Mouse (Mus musculus) urinary bladder, adult 2 months (tissue): ENCODE data around the gene Nfkbid. TPM values are rescaled to one million over a fixed set of nuclear protein-coding genes. Genes with fewer than 3 reads are reported as not detected.
A peak's percentile ranks its signal among the peaks of the same experiment; 100 is the strongest.

Experiments used
- DNase-seq: peaks from one replicate; pipeline ENCODE4 v3.0.0; 2022; ENCODE audit warnings: low spot score
- polyA plus RNA-seq: library from polyadenylated mRNA; depleted of rRNA; stranded (reverse); fragments of >200 nt; gene quantifications from 2 replicates; pipeline ENCODE4 v1.2.3, GENCODE M21; 2012; rRNA removed

Gene Nfkbid
- polyA plus RNA-seq: 1.8 and 2.0 TPM in 2 replicates

DNA sequence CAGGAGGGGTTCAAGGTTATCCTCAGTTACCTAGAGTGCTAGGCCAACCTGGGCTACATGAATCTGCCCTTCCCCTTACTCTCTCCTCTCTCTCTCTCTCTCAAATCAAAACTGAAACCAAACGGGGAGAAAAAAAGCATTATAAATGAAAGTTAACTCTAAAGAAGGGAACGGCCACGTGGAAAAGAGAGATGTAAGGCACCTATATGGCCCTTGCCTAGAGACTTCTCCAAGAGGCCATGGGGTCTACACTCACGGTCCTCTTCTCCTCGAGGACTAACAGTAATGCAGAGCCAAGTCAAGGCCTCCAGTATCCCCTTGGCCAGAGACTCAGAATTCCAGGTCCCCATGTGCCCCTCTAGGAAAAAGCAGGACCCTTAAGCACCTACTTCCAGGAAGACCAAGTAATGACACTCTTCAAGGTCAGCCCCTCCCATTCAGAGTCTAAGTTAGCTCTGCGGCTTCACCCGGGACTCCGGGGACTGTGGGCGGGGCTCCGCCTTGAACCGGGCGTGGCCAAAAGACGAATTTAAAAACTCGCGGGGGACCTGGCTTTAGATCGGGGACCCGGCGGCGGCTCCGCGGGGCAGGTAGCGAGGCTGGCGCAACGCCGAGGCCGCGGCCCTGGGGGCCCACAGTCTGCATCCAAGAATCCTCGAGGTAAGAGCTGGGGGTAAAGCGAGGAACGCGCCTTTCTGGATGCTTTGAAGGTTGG, at the start of gene Nfkbid:
Nfkbid (plus strand) TSS at position 558 of the 715 bp plus-strand sequence.
- DNase-seq: peak; percentile 45

DNA sequence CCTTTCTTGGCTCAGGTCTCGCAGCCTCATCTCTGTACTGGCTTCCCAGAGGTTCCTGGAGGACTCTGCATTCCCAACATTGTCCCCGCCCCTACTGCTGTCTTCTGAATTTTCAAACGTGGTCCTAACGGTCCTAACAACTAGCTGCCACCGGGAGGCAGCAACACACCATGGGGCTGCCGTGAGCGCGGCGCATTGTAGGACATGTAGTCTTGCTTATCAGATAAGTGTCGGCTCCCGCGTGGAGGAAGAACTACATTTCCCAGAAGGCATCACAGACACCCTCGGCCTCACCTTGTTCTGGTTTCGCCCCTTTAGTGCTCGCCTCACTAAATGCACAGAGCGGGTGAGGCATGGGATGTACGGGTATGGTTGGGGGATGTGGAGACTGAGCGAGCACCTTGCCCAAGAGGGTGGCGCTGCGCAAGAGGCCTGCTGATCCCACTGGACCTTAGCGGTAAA, 48.0 kb upstream of the Nfkbid start:
- DNase-seq: peak; percentile 64

DNA sequence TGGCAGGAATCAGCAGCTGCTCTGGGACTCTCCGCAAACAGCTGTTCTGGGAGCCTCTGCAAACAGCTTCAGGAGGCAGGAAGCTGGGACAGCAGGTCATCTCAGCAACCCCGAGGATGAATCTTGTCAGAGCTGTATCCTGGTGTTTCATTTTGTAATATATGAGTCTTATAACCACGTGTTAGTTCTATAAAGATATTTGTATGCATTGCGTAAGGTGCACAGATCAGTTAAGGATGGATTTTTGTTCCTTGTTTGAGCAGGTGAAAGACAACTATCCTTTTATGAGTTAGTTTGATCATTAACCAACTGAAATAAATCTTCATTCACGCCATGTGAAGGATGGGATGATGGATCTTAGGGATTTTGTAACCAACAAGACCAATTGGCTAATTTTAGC, 41.5 kb upstream of the Nfkbid start:
- DNase-seq: no peak

DNA sequence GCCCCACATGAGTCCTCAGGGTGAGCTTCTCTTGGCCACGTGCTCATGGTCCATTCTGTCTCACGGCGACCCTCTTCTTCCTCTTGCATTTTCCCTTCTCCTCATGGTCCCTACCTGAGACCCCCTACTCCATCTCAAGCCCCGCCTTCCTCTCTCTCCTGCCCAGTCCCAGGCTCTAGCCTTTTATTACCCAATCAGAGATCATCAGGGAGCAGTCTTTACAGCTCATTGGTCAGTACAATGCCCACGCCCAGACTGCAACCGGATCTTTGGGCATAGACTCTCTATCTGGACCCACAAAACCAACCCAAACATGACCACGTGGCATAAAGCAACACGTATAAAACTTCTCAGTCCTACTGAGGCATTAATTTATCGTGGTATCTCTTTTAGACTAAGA, 37.4 kb upstream of the Nfkbid start:
- DNase-seq: no peak

DNA sequence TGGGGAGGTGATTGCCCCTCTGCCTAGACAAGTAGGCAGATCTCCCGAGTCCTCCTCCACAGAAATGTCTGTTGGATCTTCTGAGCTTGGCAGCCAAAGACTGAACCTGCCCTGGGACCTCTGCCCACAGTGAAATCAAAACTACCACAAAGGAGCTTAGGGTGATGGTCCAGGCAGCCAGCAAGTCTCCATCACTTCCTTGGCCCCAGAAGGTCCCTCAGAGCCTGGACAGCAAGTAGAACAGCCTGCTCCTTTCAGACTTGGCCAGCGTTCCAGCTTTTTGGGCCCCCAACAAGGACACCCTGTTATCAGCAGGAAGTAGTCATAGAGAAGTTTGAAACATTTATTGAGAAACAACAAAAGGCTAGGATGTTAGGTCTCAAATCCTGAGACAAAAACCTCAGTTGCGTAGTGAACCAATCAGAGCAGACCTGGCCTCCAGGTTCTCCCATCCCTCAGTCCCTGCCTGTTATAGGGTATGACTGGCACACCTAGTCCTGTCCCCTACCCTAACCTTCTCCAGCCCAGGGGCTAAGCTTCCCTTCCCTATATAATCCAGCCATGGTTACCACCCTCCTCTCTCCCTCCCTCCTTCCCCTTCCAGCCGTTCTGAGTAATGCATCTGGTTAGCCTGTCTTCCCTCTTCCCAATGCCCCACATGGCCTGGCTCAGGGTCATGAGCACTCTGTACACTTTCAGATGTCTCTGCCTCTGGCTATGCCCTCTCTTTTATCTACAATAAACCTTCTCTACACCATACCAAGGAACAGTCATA, 28.6 kb upstream of the Nfkbid start:
- no peak for DNase-seq

DNA sequence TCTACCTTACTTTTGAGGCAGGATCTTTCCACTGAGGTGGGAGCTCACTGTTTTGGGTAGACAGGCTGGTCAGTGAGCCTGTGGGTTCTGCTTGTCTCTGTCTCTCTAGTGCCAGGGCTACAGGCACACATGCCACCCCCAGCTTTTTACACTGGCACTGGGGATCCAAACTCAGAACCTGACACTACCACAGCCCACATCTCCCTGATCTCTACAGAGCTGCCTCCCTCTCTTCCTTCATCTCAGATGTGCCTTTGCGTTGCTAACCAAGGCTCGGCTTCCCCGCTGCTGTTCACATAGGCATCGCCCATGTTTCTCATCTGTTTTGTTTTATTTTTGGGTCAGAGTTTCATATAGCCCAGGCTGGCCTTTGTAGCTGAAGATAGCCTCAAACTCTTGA, 27.9 kb upstream of the Nfkbid start:
- no peak for DNase-seq

DNA sequence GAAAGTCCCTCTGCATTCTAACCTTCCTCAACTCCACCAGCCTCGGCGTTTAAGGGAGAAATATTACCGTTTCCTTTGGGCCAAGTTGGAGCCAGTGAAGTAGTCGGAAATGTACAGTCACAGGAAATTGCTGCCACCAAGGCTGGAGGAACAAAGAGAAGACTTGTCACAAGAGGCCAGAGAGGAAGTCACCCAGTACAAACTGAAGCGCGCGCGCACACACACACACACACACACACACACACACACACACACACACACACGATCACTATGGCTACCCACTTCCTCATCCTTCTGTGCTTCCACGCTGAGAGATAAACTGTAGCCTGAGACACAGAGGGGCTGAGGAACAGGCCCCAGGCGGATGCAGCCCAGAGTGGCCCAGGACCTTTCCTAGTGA, 27.2 kb upstream of the Nfkbid start:
- no peak for DNase-seq

DNA sequence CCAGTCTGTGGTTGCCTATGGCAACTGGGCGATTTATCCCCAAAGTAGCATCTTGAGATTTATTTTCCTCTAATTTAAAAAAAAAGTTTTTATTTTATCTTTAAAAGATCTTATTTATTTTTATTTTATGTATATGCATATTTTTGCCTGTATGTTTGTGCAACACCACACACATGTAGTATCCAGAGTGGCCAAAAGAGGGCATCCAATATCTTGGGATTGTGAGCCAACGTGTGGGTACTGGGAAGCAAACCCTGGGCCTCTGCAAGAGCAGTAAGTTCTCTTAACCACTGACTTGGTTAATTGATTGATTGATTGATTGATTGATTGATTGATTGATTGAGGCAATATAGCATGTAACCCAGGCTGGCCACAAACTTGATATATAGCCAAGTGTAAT, 26.7 kb upstream of the Nfkbid start:
- no peak for DNase-seq

DNA sequence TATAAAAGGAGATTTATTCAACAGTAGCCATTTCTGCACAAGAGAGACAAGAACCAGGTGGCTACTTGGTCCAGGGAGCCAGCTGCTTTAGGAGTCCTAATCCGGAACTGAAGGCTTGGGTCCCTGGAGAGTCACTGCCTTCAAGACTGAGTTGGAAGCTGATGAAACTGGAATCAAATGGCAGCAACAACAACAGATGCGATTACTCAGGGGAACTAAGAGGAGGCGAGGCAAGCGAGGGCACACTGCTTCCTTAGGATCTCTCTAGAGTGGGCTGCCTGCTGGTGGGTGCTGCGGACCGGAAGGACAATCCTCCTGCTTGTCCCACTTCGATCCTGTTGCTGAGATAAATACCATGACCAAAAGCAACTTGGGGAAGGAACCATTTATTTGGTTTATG, 21.9 kb upstream of the Nfkbid start:
- no peak for DNase-seq

DNA sequence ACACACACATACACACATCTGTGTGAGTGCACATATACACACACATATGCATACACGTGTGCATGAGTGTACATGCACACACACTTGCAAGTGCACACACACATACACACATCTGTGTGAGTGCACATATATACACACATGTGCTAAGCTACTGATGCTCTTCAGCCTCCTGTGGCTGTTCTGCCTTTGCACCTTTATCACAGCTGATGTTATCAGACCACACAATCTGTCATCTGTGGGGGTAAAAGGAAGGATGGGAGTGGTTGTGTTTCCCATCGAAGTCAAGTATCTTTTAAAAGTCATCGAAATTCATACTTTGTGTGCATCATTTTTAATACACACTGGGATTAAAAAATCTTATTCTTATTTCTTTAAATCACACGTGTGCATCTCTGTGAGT, 19.2 kb upstream of the Nfkbid start:
- DNase-seq: no peak

DNA sequence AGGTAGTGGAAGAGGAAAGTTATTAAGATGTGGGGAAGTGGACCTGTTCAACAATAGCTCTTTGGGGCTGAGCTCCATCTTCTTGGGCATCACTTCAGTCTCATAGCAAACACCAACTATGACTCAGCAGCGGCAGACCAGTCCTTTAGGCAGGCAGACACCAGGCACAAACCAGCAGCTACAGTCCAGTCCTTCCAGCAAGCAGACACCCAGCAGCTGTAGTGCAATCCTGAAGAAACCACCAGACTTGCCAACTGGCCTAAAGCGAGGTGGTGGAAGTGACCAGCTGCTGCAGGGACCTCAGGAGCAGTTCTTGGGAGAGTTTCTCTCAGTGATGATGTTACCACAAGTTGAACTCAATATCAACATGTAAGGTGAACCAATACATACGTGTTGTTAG, 12.9 kb upstream of the Nfkbid start:
- no peak for DNase-seq

DNA sequence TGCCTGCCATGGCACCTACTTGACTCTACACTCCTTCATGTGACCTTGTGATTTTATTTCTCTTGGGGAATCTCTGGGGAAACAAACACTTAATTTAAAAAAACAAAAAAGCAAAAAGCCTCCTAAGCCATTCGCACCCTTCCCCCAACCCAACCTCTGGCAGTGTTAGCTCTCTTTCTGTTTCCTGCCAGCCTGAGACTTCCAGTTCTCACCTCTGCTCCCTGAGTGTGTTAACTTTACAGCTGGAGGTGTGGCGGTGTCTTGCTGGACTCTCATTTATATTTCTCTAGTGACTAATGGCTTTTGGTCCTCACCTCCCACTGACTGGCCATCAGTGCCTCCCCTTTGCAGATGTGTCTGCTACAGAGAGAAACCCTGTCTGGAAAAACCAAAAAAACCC, 11.7 kb upstream of the Nfkbid start:
- DNase-seq: no peak

DNA sequence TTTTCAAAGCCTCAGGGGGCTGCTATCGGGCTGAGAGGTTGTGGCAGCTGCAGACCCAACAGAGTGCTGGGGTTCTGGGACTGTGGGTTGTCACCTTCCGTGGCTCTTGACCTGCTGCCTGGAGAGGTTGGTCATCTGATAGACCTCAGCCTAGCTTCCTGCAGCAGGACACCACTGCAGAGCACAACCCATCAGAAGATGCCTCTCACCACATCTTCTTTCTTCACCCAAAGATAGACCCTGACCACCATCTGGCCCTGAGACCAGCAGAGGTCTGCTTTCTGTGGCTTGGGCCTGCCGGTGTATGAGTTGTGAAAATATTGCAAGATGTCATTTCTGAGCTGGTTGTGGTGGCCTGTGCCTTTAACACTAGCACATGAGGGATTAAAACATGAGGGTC, 10.5 kb upstream of the Nfkbid start:
- DNase-seq: no peak

DNA sequence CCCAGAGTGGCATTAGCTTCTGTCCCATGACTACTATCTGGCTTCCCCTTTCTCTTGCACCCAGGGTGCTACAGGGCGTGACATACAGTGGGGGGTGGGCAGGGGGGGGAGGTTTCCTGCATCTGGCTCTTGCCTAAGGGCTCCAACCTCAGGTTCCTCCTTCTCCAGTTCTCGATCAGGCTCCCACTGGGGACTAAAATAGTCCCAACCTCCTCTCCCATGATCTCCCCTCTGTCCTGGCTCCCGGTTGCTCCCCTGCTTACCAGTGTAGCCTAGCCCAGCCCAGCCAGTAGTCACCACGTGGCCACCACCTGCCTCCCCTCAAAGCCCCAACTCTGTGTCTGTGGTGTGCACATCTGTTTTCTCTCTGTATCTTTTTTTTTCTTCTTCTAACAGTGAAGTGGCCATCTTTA, 8.8 kb upstream of the Nfkbid start:
- no peak for DNase-seq

DNA sequence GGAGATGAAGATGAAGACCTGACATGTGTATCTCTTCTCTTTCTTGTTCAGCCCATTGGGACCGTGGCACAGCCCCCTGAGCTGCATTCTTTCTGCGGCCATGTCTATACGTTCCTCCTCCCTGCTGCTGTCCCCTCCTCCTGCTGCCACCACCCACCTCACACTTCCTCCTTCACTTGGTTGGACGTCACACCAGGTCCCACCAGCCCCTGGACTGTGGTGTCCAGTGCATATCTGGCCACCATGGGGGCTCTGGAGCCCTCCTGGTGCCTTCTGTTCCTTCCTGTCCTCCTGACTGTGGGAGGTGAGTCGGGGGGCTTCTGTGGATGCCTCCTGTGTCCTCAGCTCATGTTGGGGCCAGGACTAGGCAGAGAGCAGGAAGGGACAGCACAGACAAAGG, 7.9 kb upstream of the Nfkbid start, which contains the start of gene Tyrobp:
Tyrobp (plus strand) TSS at position 165 of the 400 bp plus-strand sequence.
- no peak for DNase-seq

DNA sequence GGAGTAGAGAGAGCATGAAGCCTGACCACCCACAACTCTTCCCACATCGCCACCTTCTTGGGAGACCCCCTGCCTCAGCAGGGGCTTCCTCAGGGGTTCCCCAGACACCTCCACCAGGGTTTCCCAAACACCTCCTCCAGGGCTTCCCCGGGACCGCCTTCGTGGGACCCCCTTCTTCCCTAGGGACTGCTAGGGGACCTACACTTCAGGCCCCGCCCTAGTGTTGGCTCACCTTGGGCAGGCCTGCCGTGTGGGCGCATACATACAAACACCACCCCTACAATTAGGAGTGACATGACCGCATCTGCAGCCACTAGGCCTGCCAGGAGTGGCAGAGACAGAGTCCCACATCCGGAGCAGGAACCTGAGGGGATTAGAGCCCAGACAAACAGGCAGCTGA, 3.7 kb upstream of the Nfkbid start:
- no peak for DNase-seq

DNA sequence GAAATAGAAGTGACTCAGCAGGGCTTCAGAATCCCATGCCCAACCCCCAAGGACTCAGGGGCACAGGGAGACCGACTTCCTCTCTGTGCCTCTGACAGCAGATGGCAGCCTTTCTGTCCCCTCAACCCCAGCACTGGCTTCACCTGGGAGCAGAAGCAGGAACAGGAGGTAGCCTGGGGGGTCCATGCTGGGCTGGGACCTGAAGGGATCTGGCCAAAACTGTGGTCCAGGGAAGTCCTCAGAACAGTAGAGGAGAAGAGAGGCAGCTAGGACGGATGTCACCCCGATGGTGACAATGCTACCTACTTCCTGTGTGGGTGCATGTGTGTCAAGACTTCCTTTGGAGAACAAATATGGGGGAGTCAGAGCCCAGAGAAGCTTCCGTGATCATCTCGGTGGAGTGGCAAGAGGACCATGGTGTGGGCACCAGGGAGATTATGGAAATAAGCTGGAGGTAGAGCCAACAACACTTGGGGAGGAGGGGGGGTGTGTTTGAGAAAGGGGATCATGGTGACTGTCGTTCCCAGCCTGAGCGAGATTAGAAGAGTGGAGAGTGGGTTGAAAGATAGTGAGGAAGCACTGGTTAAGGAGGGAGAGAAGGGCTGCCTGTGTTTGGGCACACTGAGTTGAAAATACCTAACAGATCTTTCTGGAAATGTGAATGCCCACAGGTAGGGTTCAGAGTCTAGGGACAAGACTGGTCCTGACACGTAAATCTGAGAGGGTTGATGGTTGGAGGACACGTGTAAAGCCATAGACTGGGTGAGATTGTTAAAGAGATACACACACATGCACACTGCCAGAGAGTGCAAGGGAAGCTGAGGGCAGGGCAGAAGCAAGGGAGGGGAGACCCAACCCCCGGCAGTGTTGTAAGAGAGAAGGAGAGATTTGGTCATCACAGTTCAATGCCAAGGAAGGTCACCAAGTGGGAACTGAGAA, 1.7 kb upstream of the Nfkbid start, which contains the start of gene Hcst:
Hcst (minus strand) TSS at position 294 of the 939 bp plus-strand sequence.
- DNase-seq: no peak

DNA sequence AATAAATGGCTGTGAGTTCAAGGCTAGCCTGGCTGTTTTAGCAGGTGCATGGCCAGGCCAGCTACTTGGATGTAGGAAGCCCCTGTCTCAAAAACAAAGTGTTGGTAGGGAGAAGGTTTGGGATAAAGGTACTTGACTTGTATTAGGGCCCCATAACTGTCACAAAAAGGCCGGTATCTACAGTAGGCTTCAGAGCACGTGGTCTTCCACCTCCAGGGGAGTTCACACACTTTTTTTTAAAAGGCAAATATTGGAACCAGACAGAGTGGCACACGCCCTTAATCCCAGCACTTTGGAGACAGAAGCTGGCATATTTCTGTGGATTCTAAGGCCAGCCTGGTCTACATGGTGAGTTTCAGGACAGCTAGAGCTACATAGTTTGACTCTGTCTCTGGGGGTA, 859 bp upstream of the Nfkbid start:
- no peak for DNase-seq

DNA sequence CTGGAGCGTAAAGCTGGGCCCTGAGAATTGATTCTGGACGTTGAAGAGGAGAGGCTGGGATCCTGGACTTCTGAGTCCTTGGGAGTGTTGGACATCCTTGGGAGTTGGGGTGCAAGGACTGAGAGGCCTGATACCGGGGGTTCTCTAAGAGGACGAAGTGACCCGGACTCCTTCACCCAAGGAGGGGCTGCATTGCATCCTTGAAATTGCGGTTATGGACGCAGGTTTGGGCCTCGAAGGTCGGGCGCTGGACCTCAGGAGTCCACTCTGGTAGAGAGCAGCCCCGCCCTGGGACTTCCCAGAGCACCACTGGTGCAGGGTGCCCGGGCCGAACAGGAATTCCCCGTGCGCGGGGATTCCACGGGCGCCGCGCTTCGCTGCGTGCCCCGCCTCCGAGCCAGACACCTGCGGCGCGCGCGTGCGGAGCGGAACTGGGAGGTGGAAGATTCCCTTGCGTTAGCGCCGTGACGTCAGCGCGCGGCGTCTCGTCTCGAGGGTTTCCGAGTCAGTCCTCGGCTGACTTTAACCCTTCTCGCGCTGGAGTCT, 431 bp downstream of the Nfkbid start:
- peak; percentile 60 for DNase-seq

DNA sequence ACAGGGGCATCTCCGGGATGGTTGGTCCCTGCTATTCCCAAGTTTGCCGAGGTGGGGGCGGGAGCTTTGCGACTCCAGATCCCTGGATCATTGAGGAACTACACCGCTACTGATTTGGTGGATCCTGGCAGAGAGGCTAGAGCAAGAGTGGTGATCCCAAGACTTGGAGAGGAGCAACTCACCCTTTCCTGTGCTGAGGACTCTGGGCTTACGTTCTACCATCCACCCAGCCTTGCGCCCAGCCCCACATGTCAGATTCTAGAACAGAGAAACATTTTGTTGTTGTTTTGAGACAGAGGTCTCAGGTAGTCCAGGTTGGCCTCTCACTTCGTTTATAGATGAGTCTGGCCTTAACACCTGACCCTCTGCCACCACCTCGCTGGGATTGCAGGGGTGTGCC, 1.0 kb downstream of the Nfkbid start:
- DNase-seq: no peak

DNA sequence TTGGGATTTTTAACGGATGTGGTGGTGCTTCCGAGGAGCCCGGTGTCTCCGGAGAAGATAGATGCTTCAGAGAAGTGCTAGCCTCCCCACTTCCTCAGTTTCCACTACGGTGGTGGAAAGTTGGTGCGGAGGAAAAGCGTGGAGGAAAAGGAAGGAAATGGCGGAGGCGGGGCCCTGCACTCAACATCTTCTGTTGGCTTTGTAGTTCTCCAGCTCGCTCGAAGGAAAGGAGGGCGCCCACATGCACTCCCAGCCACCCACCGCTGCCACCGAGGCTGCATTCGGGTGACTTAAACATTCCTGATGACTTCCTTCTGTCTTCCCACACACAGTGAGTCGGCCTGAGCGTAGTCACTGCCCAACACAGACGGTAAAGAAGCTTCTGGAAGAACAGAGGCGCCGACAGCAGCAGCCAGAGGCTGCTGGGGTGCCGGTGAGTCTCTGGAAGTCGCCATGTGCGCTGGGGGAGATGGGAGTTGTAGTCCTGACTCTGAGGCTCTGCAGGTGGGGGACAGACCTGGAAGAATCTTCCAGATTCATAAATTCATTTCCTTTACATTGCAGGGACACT, 1.6 kb downstream of the Nfkbid start:
- DNase-seq: no peak
